In genomic region chr11:11394686-11395085, GRCm38 (mm10) we compare ENCODE assay signal across 20 mouse cellular contexts.
A peak's percentile ranks its signal among the peaks of the same experiment; 100 is the strongest.
DNase-seq lines count a peak whose midpoint lies in the region; ATAC-seq and TF ChIP-seq lines count a peak whose summit lies in the region.
"Had no signal": no experiment of that assay in that cellular context is flagged by ENCODE, and none has a peak within 500 bp of the region (broad histone marks: within the 10 kb centered on the region; RNA-seq: fewer than 3 reads in every experiment).

No protein-coding gene starts in this region.

- no peak for DNase-seq in liver, postnatal 0 days
- no peak for DNase-seq in liver
- DNase-seq in CD4-positive helper T cell, adult 2 months (ENCODE audit: low read depth, low spot score), result peak; percentile 13
- peak; percentile 12 for DNase-seq in induced T-regulatory cell, adult 2 months (ENCODE audit: low read depth)
- peak; percentile 37 for DNase-seq in thymus, postnatal 4 days
- DNase-seq in left cerebral cortex, adult 2 months (ENCODE audit: extremely low spot score in 1 of 2, low spot score in 2 of 2), result no peak
- DNase-seq: adrenal gland, adult 8-10 months; cerebellum, adult 9-10 months; gastrocnemius, postnatal 36 days; kidney, adult 9 months; kidney, postnatal 25 days; left cerebral cortex, postnatal 4 days; lung, adult 18-20 months had no signal

- H3K4me3 ChIP-seq in liver, postnatal 0 days (ENCODE audit: low read depth, low read length), result no peak overlapping the region
- no peak overlapping the region for H3K4me3 ChIP-seq in forebrain, embryonic 13.5 days
- no peak overlapping the region for H3K4me3 ChIP-seq in left cerebral cortex, adult 2 months
- H3K4me3 ChIP-seq: embryonic facial prominence, embryonic 12.5 days; erythroblast, embryonic 14.5 days; forebrain, embryonic 15.5 days; heart, embryonic 15.5 days; neural tube, embryonic 12.5 days had no signal

- no peaks in the 10 kb centered on the region for H3K36me3 ChIP-seq in liver, postnatal 0 days (replicated peaks; ENCODE audit: insufficient read depth, low read length)
- no peaks in the 10 kb centered on the region for H3K36me3 ChIP-seq in forebrain, embryonic 13.5 days (ENCODE audit: poor library complexity, severe bottlenecking)
- H3K36me3 ChIP-seq: embryonic facial prominence, embryonic 12.5 days; forebrain, embryonic 15.5 days; heart, embryonic 15.5 days; neural tube, embryonic 12.5 days had no signal

- no peak for TF ChIP-seq EP300 in liver, postnatal 0 days (IDR thresholded peaks at IDR 0.05; ENCODE audit: low read depth)

- no peak overlapping the region for H3K27ac ChIP-seq in liver, postnatal 0 days (ENCODE audit: low read depth)
- H3K27ac ChIP-seq in forebrain, embryonic 13.5 days, result no peak overlapping the region
- H3K27ac ChIP-seq in left cerebral cortex, adult 2 months, result no peak overlapping the region
- H3K27ac ChIP-seq: embryonic facial prominence, embryonic 12.5 days; forebrain, embryonic 15.5 days; heart, embryonic 15.5 days; neural tube, embryonic 12.5 days had no signal

- no peaks in the 10 kb centered on the region for H3K9me3 ChIP-seq in liver, postnatal 0 days (ENCODE audit: low read length)
- no peaks in the 10 kb centered on the region for H3K9me3 ChIP-seq in forebrain, embryonic 13.5 days (replicated peaks)
- H3K9me3 ChIP-seq: embryonic facial prominence, embryonic 12.5 days; forebrain, embryonic 15.5 days; heart, embryonic 15.5 days; neural tube, embryonic 12.5 days had no signal

- no peak overlapping the region for H3K9ac ChIP-seq in liver, postnatal 0 days (replicated peaks)
- H3K9ac ChIP-seq in forebrain, embryonic 13.5 days, result no peak overlapping the region
- H3K9ac ChIP-seq: embryonic facial prominence, embryonic 12.5 days; forebrain, embryonic 15.5 days; heart, embryonic 15.5 days; neural tube, embryonic 12.5 days had no signal

- H3K4me1 ChIP-seq in liver, postnatal 0 days (ENCODE audit: insufficient read depth), result no peaks in the 10 kb centered on the region
- H3K4me1 ChIP-seq in forebrain, embryonic 13.5 days, result no peaks in the 10 kb centered on the region
- H3K4me1 ChIP-seq: embryonic facial prominence, embryonic 12.5 days; forebrain, embryonic 15.5 days; heart, embryonic 15.5 days; neural tube, embryonic 12.5 days had no signal

- TF ChIP-seq CTCF in liver, postnatal 0 days (IDR thresholded peaks at IDR 0.05; ENCODE audit: low read depth), result peak; percentile 15; the same call in 1 of the 2 replicates
- no peak; the same call in 1 of the 2 replicates for TF ChIP-seq CTCF in left cerebral cortex, adult 2 months (IDR thresholded peaks at IDR 0.05)

- H3K27me3 ChIP-seq in liver, postnatal 0 days (ENCODE audit: insufficient read depth, low read length), result no peaks in the 10 kb centered on the region
- H3K27me3 ChIP-seq in forebrain, embryonic 13.5 days, result no peaks in the 10 kb centered on the region
- H3K27me3 ChIP-seq: embryonic facial prominence, embryonic 12.5 days; forebrain, embryonic 15.5 days; heart, embryonic 15.5 days; neural tube, embryonic 12.5 days had no signal

- 59% methylated on average over 5 of the region's 5 CpGs for WGBS in liver, postnatal 0 days (ENCODE audit: insufficient replicate concordance)
- WGBS in forebrain, embryonic 13.5 days, result 89% methylated on average over 5 of the region's 5 CpGs

- intact Hi-C loops in left cerebral cortex, adult 2 months (cut with DNase I), result no loop called here

- no peak for ATAC-seq in liver, postnatal 0 days
- no peak for ATAC-seq in forebrain, embryonic 13.5 days
- ATAC-seq: forebrain, embryonic 15.5 days; hindbrain, embryonic 16.5 days had no signal

- H3K4me2 ChIP-seq in liver, postnatal 0 days (ENCODE audit: low read depth, low read length), result no peak overlapping the region
- H3K4me2 ChIP-seq in forebrain, embryonic 13.5 days, result no peak overlapping the region
- H3K4me2 ChIP-seq: embryonic facial prominence, embryonic 12.5 days; forebrain, embryonic 15.5 days; heart, embryonic 15.5 days; neural tube, embryonic 12.5 days had no signal

Comparison
In these comparisons a context has a peak if more than half of its experiments do, and no peak if none do; other contexts are left out.
1. DNase-seq: peak in CD4-positive helper T cell, adult 2 months (single experiment), induced T-regulatory cell, adult 2 months (single experiment) and thymus, postnatal 4 days (single experiment); none in liver, postnatal 0 days (single experiment), liver (single experiment) and left cerebral cortex, adult 2 months (0 of 2).